Mouse (Mus musculus) heart, postnatal 25 days (tissue): ENCODE data around the gene Lzts2. TPM values are rescaled to one million over a fixed set of nuclear protein-coding genes. Genes with fewer than 3 reads are reported as not detected.

Experiments
- DNase-seq: peaks from one replicate; pipeline ENCODE4 v3.0.0; 2022; ENCODE audit warnings: low spot score
- intact Hi-C: fragments of 180-260 bp; cut with DNase I; formaldehyde crosslinking; loops from one replicate; pipeline ENCODE4 v1.15.1; 2025
- total RNA-seq, 2 experiments: library from RNA; stranded (reverse); gene quantifications; 2 replicates each; pipeline ENCODE4 v1.2.3; 2021

Gene Lzts2
- total RNA-seq, 2 experiments from 2014 or later, result 52.0 to 69.7 TPM

DNA sequence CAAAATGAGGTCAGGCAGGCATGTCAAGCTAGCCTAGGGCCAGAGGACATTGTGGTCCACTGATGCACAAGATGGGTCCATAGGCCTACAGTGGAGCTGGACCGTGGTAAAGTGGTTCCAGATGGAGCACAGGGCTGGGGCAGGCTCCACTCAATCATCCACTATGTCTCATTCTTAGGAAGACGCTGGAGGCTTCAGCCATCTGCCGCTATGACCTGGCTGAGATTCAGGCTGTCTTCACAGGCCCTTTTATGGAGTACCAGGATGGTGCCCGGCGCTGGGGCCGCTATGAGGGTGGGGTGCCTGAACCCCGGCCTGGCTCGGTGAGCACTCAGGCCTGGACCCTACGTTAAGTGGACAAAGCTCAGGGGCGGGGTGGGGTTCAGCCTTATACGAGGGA lies 16.4 kb upstream of the Lzts2 start:
- intact Hi-C loops, result no loop called here
- no peak for DNase-seq

DNA sequence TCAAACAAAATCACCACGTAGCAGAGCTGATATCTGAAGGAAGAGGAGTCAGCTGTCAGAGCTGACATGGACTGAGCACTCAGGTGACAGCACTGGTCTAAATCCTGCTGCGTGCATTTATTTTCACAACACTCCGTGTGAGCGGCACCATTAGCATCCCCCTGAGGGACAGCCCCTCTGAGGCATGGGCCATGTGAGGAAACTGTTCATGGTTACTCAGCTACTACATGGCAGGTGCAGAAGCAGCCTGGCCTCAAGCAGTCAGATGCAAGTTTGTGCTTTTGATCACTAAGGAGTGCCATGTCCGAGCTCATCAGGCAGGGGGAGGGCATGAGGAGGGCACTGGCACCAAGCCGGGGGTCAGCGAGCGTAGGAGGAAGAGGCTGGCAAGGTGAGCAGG lies 14.6 kb upstream of the Lzts2 start:
- DNase-seq, result no peak
- intact Hi-C loops, result no loop called here

DNA sequence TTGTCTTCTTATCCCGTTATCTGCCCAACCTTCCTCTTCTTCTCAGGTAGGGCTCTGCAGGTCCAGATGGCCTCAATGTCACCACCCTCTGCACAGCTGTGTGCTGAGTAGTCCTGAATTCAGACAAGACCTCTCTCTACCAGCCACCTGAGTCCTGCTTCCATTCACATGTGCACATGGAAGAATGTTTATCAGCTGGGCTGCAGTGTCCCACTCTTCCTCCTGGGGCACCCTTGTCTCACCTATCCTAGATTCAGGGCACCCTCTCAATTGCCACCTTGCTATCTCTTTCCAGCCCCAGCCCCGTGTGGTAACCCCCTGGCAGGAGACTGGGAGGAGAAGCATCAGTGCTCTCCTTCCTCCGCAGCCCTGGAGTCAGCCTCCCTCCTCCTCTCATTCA lies 11.9 kb upstream of the Lzts2 start:
- intact Hi-C loops, result no loop called here
- DNase-seq, result no peak

DNA sequence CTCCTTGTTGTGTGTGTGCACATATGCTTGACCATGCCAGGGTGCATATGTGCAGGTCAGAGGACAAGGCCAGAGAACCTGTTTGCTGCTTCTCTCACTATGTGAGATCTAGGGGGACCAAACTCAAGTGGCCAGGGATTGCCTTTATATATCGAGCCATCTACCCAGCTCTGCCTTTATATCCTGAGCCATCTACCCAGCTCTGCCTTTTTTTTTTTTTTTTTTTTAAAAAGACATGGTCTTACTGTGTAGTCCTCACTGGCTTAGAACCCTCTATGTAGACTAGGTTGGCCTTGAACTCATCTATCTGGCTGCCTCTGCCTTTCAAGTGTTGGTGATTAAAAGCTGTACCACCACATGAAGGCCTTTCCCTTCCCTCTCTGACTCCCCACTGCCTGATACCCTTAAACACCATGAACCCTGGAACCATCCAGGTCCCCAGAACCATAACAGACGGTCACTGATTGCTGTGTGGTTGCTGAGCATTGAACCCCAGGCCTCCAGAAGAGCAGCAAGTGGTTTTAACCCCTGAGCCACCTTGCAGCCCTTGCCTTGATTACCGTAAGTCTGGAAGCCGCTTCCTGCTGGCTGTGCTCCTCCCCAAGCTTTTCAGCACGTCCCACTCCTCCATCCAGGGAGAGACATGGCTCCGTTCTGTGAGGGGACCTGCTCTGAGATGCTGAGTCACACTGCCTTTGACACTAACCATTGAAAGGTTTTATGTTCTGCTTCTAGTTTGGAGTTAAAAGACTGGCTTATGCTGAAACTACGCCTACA lies 10.3 kb upstream of the Lzts2 start:
- DNase-seq, result no peak
- intact Hi-C loops, result no loop called here

DNA sequence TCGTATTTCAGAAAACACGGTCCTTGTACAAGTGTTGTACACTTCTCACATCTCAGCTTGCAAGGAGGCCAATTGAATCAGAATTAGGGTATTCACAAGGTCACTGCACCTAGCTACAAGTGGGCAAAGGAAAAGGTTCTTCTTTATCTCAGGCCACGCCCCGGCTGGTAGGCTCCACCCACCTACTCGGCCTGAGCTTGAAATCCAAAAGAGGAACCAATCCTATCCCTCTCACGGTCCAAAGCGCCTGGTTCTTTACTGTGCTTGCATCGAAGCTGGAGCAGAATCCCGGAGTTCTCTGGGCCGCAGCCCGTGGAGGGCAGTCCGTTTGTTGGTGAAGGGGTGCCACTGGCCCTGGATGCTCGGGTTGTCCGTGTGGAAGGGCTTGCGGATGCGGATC lies 8.8 kb upstream of the Lzts2 start, which contains the start of gene Twnk:
TSS of gene Twnk (plus strand) at position 220 of the 400 bp plus-strand sequence.
- intact Hi-C loops, result no loop called here

DNA sequence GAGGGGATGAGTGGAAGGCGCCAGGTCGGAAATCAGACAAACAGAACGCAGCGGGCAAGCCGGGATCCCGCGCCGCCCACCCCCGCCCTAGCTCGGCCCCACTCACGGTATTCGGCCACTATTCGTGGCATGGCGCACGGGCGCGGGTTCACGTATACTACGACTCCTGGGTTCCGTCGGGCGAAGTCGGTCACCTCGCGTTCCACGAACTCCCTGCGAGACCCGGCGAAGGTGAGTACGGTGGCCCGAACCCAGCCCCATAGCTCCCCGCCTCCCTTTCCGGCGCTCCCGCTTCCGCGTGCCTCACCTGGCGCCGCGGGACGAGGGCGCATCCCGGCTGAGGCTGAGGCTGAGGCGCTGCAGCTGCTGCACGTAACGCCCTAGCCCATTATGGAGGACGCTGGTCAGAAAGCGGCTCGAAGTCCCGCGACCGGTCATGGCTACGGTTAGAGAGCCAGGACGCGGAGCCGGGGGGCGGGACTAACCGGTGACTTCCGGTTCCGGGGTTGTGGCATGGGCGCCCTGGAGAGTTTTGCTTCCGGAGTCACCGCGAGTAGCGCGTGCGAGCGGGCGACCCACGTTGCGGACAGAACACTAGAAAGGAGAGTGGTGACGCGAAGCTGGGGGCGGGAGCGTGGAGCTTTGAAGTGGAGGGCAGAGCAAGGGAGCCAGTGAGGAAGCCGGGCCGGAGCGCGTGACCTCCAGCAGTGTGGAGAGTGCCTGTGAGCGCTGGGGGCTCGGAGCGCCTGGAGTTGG lies 8.1 kb upstream of the Lzts2 start, which contains the start of gene Mrpl43:
TSS of gene Mrpl43 (minus strand) at position 486 of the 756 bp plus-strand sequence.
- peak; percentile 89 for DNase-seq
- intact Hi-C loops, result no loop called here

More for the DNA sequence above, 8.8 kb upstream of the Lzts2 start, which contains the start of gene Twnk:
- DNase-seq, result no peak

DNA sequence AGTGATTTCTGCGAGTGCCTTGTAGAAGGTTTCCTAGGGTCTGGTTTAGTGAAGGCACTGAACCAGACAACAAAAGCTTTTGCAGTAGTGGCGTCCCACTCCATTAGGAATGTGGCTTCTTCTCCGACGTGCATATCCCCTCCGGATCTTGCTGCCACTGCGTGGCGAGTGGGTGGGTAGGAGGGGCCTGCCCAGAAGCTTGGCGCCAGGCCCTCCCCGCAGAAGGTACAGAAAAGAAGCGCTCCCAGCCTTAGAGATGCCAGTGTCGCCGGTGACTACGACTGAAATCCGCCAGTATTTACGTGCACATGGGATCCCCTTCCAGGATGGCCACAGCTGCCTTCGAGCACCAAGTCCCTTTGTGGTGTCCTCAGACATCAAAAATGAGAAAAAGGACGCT lies 7.2 kb upstream of the Lzts2 start:
- no peak for DNase-seq
- intact Hi-C loops, result no loop called here

DNA sequence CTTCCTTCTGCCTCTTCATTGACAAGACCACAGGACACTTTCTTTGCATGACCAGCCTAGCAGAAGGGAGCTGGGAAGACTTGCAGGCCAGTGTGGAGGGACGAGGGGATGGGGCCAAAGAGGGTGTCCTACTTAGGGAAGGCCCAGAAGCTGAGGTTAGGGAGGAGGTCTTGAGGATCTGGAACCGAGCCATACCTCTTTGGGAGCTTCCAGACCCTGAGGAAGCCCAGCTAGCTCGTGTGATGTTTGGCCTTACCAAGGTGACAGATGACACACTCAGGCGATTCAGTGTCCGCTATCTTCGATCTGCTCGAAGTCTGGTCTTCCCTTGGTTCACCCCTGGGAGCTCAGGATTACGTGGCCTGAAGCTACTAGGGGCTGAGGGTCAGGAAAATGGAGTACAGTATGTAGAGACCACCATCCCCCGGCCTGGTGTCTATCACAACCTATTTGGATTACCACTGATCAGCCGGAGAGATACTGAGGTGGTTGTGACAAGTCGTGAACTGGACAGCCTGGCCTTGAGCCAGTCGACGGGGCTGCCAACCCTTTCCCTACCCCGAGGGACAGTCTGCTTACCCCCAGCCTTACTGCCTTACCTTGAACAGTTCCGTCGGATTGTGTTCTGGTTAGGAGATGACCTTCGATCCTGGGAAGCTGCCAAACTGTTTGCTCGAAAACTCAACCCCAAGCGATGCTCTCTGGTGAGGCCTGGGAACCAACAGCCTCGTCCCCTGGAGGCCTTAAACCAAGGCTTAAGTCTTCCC lies 6.6 kb upstream of the Lzts2 start:
- no peak for DNase-seq

DNA sequence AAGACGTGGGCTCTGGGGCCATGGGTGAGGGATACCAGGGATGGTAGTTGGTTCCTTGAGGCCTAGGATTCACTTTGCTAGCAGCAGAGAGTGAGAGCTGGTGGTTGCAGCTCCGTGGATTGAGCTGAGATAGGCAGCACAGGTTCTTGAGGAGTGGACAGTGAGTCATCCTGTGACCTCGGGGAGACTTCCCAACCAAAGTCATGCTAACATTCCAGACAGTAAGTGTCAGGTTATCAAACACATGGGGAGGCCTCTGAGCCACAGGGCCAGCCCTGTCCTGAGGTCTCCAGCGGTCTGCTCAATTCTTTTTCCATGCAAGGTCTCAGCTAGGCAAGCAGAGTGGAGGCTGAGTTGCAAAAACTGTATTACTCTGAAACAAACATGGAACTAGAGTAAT lies 3.6 kb upstream of the Lzts2 start:
- intact Hi-C loops, result no loop called here
- no peak for DNase-seq

More for the DNA sequence above, 6.6 kb upstream of the Lzts2 start:
- intact Hi-C loops, result no loop called here

DNA sequence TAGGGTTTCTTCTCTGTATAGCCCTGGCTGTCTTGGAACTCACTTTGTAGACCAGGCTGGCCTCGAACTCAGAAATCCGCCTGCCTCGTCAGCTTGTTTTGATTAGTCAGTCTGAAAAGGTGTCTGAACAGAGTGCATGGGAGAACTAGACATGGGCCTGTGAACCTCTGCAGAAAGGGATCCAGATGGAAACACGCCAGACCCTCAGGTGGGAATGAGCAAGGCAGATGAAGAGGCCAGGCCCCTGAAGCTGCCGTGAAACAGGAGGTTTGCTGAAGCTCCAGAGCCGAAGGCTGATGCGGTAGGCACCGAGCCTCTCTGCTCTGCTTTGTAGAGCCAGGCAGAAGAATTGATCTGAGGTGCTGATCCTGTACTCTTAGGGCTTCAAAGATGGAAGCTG lies 2.0 kb upstream of the Lzts2 start:
- intact Hi-C loops, result no loop called here
- DNase-seq, result no peak

DNA sequence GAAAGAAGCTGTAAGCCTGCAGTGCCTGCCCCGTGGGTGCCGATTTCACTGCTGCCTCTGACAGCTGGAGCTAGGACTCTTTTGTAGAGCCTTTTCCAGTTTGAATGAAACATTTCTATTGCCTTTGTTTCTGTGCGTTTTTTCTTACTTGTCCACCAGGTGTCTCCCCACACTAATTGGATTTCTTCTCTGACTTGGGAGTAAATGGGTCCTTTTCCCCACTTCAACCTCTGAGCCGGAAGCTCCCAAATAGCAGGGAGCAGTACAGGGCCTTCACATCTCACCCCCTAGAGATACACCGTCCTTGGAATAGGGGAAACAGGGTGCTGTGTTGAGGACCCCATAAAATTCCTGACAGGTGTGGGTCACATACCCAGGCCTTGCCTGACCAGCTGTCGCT lies 1.6 kb upstream of the Lzts2 start:
- DNase-seq, result no peak
- intact Hi-C loops, result loop anchor here (1.0 kb wide), 1 partner anchor 19 kb away; no protein-coding TSS in a partner anchor

DNA sequence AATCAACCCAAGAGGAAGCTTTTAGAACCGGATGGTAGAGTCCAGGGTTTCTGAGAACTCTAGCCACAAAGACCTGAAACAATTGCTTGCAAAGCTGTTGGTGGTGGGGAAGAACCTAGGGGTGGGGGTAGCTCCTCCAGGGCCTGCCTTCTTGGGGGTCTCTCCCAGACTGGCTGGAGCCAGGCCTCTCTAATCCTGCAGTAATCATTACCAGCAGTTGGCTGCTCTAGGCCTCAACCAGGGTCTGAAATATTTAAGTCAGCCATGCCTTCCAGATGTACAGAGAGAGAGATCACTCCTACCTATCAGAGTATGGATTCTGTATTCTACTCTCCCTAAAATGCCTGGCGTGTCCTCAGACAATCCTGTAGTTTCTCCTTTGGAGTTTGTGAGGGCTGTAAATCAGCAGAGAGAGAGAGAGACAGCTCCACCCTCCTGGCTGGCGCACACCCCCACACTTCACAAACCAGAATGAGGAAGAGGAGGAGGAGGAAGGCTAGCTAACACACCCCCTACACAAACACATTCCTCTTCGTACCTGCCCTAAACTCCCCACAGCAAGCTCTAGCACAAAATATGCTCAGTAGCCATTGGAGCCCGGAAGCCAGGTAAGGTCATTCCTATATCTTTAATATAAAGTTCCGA lies 511 bp upstream of the Lzts2 start:
- intact Hi-C loops, result loop anchor here (1.0 kb wide), 1 partner anchor 18 kb away; no protein-coding TSS in a partner anchor
- DNase-seq, result no peak

DNA sequence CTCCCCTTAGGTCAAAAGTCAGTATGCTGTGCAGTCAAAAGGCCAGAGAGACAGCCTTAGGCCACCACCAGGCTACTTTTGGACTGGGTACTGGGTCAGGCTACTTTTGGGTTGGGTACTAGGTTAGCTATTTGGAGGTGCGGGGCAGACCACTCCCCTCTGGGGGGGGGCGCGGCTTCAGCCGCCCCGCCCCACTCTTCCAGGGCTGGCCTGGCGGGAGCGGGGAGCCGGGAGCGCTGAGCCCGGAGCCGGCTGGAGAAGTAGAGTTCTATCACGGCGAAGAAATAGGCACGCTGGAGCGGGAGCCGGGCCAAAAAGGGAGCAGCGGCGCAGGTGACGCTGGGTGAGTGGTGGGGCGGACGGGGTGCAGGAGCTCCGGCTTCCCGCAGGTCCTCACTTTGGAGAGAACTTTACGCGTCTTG lies 778 bp downstream of the Lzts2 start:
- intact Hi-C loops, result no loop called here
- peak; percentile 50 for DNase-seq

DNA sequence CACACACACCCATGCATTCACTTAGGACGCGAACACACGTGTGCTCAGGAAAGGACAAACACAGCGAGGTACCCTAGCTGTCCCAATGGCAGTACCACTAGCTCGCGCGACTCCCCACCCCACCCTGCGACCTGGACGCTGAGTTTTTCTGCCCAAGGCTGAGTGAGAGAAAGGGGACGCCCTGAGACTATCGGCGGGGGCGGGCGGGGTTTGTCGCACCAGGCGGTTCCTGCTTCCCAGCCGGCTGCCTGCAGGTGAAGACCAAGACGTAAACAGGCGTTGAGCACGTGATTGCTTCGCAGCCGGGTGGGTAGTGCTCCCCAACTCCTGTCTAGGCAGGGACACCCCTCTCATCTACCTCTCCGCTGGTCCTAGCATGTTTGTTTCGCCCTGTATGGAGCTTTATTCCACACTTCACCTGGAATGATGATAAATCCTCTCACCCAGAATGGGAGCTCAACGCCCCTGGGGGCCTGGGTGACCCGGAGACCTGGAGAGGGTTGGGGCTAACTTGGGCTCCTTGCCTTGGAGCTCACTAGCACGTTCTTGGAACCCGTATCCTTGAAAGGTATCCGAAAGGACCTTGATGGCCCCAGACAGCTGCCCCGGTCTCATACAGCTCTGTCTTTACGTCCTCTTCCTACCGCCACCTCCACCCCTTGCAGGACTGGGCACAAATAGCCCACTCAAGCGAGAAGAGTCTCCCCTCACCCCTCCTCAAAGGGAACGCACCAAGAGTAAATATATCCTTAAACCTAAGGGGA lies 1.5 kb downstream of the Lzts2 start:
- intact Hi-C loops, result no loop called here
- DNase-seq, result peak; percentile 40

DNA sequence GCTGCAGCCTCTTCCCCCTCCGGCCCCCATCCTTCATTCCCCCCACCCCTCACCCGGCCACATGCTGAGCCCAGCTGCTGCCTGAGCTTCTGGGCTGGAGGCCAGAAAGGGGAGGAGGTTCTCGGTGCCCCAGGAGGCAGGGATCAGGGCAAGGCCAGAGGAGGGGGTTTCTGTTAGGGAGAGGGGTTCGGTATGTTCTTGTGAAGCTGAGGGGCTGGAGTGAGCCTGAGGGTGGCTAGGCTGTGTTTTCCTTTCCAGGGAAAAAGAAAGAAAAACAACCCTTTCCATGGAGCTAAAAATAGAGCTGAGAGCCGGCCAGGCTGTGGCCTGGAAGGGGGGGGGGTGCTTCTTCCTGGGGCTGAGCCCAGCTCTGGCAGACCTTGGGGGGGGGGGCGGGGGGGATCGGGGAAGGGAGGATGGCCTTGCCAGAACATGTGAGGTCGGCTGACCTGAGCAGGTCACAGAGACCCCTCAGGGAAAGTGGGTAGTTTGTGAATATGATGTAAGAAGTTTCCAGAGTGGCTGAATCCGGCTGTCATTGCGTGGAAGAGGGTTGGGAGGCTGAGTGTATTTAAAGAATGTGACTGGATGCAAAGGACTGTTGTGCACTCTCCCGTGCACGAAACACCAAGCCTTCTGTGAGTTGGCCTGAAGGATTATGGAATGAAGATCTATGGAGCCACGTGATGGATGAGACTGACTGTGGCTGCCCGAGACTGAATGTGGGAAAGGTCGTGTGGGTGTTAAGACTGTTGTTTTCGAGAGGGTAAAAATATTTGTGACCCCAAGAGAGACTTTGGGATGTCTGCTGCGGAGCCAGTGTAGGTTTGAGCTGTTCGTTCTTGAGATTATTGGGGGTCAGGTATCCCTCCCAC lies 2.4 kb downstream of the Lzts2 start:
- peak; percentile 73 for DNase-seq
- intact Hi-C loops, result no loop called here

DNA sequence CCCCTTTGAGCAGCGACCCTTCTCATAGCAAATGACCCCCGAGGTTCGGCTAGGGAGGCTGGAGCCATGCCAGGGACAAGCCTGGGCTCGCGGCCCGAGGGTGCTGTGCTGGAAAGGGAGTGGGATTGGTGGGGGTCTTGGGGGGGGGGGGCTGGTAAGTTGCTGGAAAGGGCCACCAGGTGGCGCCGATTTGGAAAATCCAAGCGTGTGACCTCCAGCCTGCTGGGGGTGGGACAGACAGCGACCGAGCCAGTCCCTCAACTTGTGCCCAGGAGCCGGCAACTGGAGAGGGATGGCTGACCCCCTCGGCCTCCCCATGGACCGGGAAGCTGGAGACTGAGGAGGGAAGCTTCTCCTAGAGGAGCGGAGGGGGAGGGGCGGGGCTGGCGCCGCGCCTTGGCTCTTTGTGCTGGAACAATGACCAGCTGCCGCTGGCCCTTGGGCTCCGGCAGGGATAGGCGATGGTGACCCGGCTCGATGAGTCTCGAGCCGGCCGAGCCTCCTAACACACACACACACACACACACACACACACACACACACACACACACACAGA lies 3.1 kb downstream of the Lzts2 start:
- DNase-seq, result peak; percentile 81
- intact Hi-C loops, result no loop called here

DNA sequence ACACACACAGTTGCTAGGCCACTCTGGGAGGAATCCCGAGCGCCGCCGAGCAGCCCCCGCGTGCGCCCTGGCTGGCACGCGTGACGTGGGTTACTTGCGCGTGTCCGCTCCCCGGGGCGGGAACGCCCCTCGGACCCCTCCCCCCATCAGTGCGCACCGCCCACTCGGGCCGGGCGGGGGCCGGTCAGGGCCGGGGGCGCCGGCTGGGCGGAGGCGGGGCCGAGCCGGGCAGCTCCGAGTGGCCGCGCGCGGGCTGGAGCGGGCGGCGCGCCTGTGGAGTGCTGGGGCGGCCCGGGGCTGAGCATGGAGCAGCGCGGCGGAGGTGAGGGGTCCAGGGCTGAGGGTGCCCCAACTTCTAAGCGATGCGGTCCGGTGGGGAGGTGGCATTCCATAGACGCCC lies 3.7 kb downstream of the Lzts2 start:
- intact Hi-C loops, result no loop called here

DNA sequence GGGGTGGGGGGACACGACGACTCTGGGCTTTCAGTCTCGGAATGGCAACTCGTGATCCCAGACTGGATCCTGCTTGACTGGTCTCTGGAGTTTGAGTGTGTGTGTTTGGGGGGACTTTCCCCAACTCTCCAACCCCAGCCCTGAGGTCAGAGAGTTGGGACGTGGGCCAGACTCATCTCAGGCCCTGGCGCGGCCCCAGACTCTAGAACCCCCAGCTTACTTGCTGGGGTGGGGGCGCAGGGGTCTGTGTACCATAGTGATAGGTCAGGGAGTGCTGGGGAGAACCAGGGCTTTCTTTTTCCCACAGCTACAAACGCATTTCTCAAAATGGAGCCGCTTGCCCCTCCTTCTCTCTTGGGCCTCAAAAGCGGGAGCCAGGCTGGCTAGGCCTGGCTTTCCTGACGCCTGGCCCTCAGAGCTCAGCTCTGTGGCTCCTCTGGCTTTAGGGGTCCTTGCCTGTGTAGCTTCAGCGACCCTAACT lies 4.2 kb downstream of the Lzts2 start:
- intact Hi-C loops, result no loop called here
- no peak for DNase-seq

More for the DNA sequence above, 3.7 kb downstream of the Lzts2 start:
- DNase-seq, result peak; percentile 91
